Mouse (Mus musculus) bone marrow, adult 2 months (tissue): ENCODE measurements at regions not wholly inside any gene's neighbourhood (a gene's known extent, or its start where the extent isn't known, plus 50 kb on each side); places are given as distances from the start of the nearest gene placed in this dataset.

Experiments
- CTCF ChIP-seq: fragments of 200-500 bp; IDR thresholded peaks from 2 replicates; pipeline ENCODE4 v1.5.1; 2011; ENCODE audit warnings: low read length, control low read depth; ENCODE audit not compliant: control insufficient read depth, insufficient read depth
- POLR2A ChIP-seq: fragments of 200-500 bp; IDR thresholded peaks from 2 replicates; pipeline ENCODE4 v1.6.1; 2011; ENCODE audit warnings: low read depth, mild to moderate bottlenecking, control low read depth, low read length, borderline replicate concordance; ENCODE audit not compliant: control insufficient read depth

DNA sequence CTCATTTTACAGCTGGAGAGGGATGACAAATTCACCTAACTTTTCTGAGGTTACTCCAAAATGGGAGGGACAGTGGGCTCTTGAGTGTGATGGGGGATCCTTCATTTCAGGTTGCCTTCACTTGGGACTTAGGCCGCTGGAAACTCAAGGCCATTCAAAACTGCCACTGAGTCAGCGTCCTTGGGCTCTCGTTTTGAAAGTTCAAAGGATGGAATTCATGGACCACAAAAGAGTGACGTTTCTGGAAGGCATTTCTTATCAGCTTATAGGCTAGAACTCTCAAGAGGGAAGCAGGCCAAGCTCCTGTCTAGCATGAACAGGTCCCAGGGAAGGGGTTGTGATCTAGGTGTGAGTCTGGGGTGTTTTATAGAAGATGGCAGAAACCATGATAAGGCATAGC is 233.3 kb downstream of the Csl start:
- TF ChIP-seq POLR2A (no peak), CTCF (no peak)
